Mouse (Mus musculus): ENCODE measurements around the gene Dpy19l3.

Dpy19l3 gene

DNA sequence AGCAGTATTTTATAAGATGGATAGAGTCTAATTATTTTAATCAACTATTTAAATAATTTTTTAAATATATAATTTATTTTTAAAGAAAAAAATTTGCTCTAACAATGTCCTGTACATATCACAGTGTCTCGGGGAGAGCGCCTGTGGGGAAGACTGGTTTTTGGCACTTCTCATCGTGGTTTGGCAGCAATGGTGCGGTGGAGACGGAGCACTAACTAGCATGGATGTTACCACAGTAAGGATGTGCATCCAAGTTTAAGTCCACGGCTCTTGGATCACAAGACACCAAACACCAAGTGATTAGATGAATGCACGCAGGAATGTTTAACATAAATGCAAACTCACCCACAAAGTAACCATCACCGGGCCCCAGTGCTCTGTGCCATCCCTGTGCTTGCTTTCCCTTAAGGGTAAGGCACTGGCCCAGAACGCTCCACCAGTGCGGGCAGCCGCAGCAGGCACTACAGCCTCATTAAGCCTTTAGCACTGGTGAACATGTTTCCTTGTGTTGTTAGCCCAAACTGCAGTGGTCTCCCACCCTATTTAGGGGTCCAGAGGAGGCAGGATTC, 65.4 kb downstream of the Dpy19l3 start:
- DNase-seq (ENCODE audit: low read depth, low spot score) = no peak

DNA sequence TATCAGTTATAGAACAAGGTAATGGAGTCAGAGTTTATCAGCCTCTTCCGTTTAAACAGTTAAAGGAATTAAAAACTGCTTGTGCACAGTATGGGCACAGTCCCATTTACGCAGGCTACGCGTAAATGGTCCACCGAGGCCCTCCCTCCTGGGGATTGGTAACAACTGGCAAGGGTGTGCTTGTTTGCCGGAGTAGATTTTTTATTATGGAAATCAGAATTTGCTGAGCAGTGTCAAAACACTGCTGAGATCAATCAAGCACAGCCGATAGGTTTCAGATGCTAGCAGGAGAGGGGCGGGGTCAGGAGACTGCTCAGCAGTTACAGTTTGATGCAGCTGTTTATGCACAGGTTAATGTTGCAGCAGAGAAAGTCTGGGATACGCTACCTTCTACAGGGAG, 66.0 kb downstream of the Dpy19l3 start:
- DNase-seq (ENCODE audit: low read depth, low spot score) = no peak

DNA sequence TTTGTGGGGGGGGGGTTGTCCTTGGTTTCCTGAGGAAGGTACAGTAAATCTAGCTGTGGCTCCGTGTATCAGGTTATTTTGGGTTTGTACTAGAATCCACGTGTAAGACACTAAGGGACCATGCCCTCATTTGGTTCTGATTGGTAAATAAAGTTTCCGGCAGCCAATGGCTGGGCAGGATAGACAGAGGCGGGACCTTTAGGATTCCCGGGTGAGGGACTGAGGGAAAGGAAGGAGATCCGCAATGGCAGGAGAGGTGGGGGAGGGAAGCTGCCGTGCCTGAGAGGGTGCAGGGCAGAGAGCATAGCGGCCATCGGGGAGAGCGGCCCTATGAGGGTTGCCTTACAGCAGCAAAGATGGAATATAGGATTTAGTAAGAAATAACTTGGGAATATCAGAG, 67.0 kb downstream of the Dpy19l3 start:
- DNase-seq (ENCODE audit: low read depth, low spot score) = no peak

DNA sequence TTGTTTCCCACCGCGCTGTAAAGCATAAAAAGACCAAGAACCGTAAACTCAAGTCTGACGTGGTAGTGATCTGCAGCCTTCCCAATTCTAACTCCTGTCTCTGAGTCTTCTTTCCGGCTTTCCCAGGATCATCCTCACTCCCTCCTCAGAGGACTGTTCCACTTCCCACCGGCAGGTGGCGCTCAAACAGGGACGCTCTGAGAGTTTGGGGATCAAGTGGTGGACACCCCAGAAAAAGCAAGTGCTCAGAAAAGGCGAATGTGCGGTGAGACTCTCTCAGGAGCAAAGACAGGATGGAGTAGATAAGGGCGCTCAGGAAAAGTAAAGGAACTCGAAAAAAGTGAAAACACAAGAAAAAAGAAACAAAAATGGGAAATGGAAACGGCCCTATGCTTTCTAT, 67.5 kb downstream of the Dpy19l3 start:
- no peak for DNase-seq (ENCODE audit: low read depth, low spot score)

DNA sequence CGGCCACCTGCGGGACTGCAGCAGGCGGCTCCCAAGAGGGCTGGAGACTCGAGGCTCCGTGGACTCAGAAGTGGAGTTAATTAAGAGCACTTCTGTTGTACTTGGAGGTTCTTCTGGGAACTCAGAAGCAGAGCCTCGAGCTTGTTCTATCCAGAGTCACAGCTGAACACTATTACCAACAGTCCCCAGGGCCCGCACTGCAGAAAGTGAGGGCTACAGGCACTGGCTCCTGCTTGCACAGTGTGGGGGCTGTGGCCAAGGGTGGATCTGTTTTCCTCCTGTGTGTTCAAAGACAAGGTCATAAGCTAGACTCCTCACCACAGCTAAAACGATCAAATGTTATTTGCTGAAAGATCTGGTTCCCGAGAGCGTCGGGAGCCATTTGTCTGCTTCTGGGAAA, 68.0 kb downstream of the Dpy19l3 start:
- no peak for DNase-seq (ENCODE audit: low read depth, low spot score)

DNA sequence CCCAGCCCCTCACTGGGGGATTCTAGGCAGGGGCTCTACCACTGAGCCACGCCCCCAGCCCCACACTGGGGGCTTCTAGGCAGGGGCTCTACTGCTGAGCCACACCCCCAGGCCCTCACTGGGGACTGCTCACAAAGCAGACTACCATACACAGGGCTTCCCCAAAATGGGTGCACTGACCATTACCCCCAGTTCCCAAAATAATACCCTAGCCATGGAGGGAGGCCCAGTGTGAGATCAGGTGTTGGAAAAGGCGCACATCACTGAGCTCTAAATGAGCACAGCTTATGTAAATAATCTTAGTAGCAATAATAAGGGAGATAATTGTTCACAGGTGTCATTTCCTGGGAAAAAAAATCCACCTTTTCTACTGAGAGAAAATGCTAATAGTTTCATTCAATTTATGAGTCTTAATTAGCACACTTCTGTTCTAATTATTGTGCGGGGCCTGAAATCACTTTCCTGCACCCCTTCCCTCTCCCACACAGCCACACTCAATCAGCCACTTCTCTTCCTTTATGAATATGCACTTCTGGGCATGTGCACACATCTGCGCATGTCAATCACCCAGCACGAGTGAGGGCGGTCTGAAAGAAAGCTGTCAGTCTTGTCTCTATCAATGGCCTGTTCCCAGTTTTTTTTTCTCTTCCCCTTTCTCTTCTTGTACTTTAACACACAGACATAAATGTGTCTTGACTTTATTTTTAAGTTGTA, 70.7 kb downstream of the Dpy19l3 start:
- DNase-seq (ENCODE audit: low read depth, low spot score) = no peak

DNA sequence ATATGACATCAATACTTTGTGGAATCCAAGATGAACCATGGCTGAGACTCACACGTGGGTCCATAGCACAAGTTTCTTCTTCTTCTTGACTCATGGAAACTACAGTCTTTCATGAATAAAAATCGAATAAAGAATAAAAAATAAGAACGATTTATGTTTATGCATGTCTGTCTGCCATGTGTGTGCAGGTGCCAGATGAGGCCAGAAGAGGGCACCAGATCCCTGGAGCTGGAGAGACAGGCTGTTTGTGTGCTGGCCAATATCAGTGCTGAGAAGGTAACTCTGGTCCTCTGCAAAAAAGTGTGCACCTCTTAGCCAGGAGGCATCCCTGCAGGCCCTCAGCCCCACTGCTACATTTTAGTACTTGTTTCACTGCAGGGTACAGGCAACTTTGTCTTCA, 72.7 kb downstream of the Dpy19l3 start:
- no peak for DNase-seq (ENCODE audit: low read depth, low spot score)

DNA sequence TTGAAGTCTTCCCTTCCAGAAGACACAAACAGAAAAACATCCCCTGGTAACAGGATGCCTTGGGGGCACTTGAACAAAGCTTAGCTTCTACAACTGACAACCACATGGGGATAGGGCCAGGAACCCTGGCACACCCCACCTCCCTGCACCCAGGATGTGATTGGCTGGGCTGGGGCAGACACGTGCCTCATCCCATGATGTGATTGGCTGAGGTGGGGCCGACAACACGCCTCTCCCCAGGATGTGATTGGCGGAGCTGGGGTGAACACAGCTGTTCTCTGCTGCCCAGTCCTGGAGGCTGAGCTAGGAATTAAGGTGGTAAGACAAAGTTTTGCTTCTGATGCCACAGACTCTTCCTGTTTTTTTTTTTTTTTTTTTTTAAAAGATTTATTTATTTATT, 75.3 kb downstream of the Dpy19l3 start:
- DNase-seq (ENCODE audit: low read depth, low spot score) = no peak

DNA sequence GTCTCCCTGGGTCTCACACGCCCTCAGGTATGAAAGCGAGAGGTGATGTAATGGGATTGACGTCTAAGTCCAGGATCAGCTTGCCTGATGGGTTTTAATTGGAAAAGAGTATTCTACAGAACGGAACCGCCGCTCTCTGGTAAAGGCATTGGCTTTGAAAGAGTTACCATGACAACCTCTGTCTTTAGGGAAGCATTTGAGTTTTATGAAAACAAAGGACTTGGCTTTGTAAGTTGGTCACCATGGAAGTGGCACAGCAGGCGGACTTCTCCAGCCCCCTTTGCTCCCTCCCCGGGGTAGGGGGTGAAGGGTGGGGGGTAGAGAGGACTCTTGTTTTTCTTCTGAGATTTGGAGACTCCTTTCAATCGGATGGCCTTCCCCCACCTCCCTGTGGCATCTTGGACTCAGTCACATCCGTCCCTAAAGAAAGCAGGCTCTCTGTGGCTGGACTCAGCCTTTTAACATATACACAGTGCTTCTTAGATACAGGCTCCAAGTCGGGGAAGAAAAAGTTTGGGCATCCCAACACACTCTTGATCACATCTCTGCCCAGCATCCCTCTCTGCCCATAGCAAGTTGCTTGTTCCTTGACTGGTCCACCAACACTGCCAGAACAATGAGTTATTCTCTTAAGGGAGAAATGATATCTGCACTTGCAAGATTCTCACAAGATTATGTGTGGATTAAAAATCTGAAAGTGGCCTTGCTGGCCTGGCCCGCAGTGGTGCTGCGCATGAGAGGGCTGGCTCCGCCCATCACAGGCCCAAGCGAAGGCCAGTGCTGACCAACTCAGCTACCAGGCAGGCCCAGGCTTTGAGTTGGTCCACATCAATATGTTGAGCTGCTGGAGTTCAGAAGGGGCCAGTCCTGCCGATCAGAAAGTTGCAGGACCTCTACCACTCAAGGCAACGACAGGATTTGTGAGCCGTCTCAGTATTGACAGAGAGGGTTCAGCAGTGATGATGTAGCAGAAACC, 85.9 kb downstream of the Dpy19l3 start:
- DNase-seq (ENCODE audit: low read depth, low spot score) = no peak

DNA sequence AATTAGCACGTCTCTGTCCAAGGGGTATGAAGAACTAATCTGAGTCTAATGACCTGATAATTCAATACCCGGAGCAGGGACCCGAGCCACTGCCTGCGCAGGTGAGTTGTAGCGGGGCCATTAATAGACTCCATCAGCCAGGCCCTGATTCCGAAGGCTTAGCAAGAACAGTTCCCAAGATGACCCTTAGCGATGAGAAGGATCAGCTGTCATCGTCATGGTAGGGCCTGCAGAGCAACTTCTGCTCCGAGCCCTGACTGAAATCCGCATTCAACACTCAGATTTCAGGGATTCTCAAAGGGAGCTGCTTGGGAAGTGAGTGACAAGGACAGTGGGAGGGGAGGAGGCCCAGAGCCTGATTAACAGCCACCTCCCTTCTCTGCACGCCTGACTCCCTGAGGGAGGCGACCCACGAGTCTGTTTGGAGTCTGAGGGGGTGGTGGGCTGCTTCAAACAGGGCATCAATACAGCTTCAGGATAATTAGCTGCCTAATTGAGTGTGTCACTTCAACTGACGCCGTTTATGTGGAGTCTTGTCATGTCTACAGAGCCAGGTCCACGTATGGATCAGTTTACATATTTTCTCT, 90.4 kb downstream of the Dpy19l3 start:
- DNase-seq (ENCODE audit: low read depth, low spot score) = no peak

DNA sequence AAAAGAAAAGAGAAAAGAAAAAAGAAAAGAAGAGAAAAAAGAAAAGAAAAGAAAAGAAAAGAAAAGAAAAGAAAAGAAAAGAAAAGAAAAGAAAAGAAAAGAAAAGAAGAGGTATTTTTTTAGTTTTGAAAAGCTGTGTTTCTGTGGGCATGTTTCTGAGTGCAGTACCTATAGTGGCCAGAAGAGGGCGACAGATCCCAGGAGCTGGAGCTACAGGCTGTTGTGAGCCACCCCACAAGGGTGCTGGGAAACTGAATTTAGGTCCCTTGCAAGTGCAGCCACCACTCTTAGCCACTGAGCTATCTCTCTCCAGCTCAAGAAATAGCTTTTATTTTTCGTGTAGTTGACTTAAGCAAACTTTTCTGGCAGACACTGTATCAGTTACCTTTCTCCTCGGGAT, 95.1 kb downstream of the Dpy19l3 start:
- no peak for DNase-seq (ENCODE audit: low read depth, low spot score)

DNA sequence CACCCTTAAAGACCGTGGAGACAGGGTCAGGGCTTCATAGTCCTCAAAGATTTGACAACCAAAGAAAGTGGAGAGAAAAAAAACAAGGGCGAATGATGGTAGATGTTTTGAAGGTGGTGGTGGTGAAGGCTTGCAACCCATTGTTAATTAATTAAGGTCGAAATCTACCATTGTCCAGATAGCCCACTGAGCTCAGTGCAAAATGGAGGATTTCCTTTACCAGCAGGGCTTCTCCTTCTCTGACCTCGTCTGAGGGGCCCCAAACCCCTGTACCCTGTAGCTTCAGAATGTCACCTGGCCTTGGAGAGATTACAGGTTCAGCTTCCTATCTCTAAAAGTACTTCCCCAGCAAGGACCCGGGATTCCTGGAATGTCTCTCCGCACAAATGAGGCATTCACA, 96.4 kb downstream of the Dpy19l3 start:
- no peak for DNase-seq (ENCODE audit: low read depth, low spot score)

DNA sequence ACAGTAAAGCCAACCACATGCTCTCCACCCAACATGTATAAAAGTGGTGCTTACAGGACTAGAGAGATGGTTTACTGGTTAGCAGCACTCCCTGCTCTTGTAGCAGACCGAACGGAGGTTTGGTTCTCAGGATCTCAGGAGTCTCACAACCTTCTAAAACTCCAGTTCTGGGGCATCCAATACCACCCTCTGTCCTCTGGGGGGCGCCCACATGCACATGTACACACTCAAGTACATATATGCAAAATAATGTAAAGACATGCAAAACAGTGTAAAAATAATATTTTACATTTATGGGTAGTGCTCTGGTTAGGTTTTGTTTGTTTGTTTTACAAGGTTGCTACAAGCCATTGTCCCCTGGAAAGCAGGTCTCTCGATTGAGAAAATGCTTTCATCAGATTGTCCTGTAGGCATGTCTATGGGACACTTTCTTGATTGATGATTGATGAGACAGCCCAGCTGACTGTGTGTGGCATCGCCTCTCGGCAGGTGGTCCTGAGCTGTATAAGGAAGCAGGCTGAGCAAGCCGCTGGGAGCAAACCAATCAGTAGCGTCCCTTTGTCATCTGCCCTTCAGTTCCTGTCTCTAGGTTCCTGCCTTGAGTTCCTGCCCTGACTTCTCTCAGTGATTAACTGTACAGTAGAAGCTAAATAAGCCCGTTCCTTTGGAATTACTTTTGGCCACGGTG, 102.5 kb downstream of the Dpy19l3 start:
- DNase-seq (ENCODE audit: low read depth, low spot score) = no peak

DNA sequence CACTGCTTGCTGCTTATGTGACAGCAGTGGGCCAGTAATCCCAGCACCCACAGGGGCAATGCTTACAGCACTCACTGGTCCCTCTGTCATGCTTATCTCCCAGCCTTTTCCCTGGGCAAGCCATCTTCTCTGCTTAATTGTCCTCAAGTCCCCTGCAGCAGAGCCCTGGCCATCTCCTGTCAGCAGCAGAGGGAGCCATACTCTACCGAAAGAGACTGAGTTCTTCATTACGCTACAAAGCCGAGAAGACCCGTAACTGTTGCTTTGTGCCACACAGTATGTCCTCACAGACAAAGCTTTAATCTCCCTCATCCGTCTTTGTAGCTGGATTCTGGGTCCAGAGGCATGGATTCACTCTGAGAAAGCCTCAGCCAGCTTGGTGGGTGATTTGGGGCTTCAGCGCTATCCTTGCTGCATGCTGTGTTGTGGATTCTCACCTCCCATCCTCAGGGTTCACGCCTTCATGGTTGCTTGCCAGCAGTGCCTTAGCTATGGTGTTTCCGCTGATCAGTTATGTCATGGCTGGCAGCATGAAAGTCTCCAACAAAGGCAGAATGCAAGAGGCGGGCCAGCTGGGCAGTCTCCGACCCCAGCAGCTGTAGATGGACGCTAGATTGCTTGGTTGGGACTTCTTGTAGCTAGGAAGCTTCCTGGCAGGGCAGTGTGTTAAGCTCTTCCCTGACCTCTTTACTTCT, 103.4 kb downstream of the Dpy19l3 start:
- DNase-seq (ENCODE audit: low read depth, low spot score) = no peak

DNA sequence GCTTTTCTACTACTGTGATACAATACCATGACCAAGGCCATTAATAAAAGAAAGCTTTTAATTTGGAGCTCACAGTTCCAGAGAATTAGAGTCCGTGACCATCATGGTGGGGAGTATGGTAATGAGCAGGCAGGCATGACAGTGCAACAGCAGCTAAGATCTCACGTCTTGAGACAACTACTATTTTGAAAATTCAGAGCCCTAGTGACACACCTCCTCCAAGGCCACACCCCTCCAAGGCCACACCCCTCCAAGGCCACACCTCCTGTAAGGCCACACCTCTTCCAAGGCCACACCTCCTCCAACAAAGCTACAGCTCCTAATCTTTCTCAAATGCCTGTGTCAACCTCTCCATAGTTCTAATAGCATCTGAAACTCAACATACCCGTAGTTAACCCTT, 105.2 kb downstream of the Dpy19l3 start:
- DNase-seq (ENCODE audit: low read depth, low spot score) = peak; percentile 11

DNA sequence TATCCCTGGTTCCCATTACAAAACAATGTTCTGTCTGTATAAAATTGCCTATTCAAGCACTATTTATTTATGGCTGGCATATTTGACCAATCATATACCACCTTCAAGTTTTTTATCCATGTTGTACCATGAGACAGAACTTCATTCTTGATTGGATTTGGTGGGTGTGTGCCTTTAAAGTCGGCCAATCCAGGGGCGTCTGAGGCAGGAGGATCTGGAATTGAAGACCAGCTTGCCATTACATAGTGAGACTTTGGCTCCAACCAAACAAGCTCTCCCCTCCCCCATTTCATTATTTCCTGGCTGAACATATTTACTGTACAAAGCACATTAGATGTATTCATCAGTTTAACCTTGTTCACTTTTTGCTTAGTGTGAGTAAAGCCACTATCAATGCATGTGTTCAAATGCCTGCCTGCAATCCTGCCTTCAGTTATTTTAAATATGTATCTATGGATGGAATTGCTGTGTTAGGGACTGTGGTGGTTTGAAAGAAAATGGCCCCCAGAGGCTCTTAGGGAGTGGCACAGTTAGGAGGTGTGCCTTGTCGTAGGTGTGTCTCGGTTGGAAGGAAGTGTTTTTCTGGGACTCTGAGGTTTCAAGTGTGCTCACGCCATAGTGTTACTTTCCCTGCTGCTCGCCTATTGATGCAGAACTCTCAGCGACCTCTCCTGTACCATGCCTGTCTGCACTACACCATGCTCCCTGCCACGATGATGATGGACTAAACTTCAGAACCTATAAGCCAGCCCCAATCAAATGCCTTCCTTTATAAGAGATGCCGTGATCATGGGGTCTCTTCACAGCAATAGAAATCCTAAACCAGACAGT, 105.8 kb downstream of the Dpy19l3 start:
- DNase-seq (ENCODE audit: low read depth, low spot score) = no peak

DNA sequence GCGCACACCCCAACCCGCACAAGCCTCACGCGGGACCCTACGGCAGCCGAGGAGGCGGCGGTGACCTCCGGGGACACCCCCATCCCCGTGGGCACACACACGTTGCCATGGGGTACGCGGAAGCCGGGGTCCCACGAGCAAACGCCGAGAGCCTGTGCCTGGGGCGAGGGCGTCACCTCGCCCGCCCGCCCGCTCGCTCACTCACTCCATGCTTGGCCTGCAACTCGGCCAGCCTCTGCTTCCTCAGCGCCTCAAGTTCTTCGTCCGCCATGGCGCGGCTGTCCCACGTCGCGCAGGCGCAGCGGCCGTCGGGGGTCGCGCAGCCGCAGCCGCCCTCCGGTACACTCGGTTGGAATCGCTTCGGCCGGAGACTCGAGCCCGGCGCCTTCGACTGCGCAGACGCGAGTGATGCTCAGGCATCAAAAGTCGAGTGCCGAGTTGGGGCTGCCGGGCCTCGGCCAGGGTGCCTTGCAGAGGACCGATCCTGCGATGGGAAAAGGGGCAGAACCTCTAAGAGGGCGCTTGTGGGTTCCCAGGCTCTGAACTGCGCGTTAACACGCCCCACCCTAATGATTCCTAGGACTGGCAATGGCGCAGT, 107.1 kb downstream of the Dpy19l3 start, which contains the start of gene Pdcd5:
Gene Pdcd5, minus strand, starts transcription at position 421 of the 598 bp plus-strand sequence.
- peak; percentile 97 for DNase-seq (ENCODE audit: low read depth, low spot score)

DNA sequence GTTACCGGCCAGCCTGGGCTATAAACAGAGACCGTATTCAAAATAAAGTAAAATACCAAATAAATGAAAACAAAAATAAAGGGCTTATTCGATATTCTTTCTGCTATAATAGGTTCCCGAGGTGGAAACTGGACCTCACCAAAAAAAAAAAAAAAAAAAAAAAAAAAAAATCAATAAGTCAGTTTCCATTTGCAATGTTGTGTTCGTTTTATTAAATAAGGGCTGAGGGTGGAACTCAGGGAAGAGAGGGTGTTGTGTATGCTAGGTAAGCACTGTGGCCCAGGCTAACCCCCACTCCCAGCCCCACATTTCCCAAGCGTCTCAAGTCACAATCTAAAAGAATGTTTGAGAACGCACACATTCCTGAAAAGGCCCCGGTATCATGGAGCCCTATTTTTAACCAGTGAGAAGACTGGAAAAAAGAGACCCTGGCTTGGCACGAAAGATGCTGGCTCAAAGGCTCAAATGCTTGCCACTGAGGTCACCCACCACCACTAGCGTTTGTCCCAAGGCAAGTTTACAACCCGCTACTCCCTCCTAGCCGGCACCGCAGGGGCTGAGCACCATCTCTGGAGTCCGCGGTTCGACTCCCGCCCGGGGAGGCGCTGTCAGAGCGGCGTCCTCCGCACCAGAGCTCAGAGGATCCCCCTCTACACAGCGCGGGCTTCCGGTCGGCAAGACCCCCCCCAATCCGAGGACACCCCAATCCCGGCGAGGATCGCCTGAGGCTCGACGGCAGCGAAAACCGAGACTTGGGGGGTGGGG, 107.8 kb downstream of the Dpy19l3 start:
- DNase-seq (ENCODE audit: low read depth, low spot score) = peak; percentile 13

DNA sequence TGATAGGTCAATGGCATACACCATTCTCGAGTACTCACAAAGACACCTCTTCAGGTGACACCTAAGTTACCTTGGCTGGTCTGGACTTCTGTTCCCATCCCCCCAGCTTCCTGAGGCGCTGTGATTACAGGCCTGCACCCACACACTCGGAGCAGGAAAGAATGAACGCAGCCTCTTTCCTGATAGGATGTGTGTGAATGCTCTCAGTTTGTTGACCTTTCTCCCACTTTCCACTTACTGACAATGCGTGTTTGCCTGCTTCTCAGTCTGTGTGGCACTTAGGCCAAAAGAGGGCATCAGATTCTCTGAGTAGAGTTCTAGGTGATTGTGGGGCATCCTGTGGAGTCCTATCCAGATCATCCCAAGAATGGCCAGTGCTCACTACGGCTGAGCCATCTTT, 114.2 kb downstream of the Dpy19l3 start:
- no peak for DNase-seq (ENCODE audit: low read depth, low spot score)
